Mouse (Mus musculus): ENCODE results near the gene Yipf7. TPM values are rescaled to one million over a fixed set of nuclear protein-coding genes. Genes with fewer than 3 reads are reported as not detected.

Yipf7 gene
- polyA plus RNA-seq, 1 experiment from 2014 or later = 0.22 TPM

DNA sequence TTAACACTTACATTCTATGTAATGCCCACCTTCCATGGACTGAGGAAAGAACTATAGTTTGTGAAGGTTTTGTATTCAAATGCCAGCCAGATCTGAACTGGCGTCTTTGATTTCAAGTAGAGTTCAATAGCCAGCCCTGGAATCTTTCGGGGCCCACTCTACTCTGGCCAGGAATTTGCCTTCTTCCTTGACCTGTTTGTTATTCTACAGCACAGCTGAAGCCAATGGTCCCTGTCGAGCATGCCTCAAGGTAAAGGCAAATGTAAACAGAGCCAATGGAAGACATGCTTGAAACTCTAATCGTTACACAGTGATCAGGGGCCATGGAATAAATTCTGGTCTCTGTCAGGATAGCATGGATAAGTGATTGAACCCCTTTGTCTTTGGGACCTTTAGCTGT lies 30.2 kb downstream of the Yipf7 start:
- Histone ChIP-seq H3K4me3 (ENCODE audit: low read depth, low read length) (no peak overlapping the region), H3K27ac (ENCODE audit: low read length) (no peak overlapping the region), H3K27me3 (ENCODE audit: control insufficient read depth, insufficient read depth, low read depth, low read length) (no peaks in the 10 kb centered on the region), H3K9ac (ENCODE audit: low read depth, low read length) (no peak overlapping the region), H3K36me3 (ENCODE audit: control insufficient read depth, insufficient read depth) (no peaks in the 10 kb centered on the region), H3K4me1 (ENCODE audit: control insufficient read depth, low read depth, low read length) (no peaks in the 10 kb centered on the region), H3K4me2 (ENCODE audit: low read depth, low read length) (no peak overlapping the region), H3K9me3 (replicated peaks; ENCODE audit: control insufficient read depth, low read length) (no peaks in the 10 kb centered on the region)
- ATAC-seq (ENCODE audit: low read depth) = no peak
- 65% methylated on average over 4 of the region's 4 CpGs for WGBS (ENCODE audit: insufficient replicate concordance)

DNA sequence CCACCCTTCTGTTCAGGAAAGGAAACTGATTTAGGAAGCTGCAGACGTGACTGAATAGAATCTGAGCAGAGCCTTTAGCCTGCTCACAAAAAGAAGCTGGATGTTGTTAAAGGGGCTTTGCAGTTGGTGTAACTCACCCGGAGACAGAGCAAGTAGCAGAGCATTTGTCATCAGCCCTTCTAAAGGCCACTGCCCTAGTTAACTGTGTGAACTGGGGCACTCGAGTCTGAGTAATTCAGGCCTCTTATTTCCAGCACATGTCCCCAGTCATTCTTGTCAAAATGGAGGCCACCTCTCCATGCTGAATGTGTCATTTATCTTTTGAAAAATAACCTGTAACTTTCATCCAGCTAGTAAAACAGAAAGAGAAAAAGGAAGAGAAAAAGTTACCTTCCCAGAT lies 30.8 kb downstream of the Yipf7 start:
- H3K4me1 ChIP-seq (ENCODE audit: control insufficient read depth, low read depth, low read length) = no peaks in the 10 kb centered on the region
- WGBS (ENCODE audit: insufficient replicate concordance) = 45% methylated on average over 3 of the region's 3 CpGs
- no peak overlapping the region for H3K4me3 ChIP-seq (ENCODE audit: low read depth, low read length)
- no peak overlapping the region for H3K4me2 ChIP-seq (ENCODE audit: low read depth, low read length)
- no peaks in the 10 kb centered on the region for H3K27me3 ChIP-seq (ENCODE audit: control insufficient read depth, insufficient read depth, low read depth, low read length)
- no peak overlapping the region for H3K27ac ChIP-seq (ENCODE audit: low read length)
- H3K9ac ChIP-seq (ENCODE audit: low read depth, low read length) = no peak overlapping the region
- no peaks in the 10 kb centered on the region for H3K36me3 ChIP-seq (ENCODE audit: control insufficient read depth, insufficient read depth)
- no peak for ATAC-seq (ENCODE audit: low read depth)
- no peaks in the 10 kb centered on the region for H3K9me3 ChIP-seq (replicated peaks; ENCODE audit: control insufficient read depth, low read length)

DNA sequence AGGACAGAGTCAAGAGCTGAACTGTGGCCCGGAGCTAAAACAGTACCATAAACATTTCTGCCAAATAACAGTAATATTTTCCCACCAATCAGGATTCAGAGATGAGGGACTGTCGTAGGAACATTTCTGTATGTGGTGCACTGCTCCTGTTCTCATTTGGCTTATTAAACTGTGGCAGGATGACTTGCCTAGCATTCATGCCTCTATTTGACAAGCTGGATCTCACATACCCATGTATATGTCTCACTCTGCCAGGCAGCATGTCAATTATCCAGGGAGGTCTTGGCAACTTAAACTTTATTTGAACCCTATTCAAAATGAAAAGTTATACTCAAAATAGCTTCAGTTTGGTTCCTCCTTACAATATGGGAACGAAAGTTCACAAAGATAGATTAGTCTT lies 35.4 kb downstream of the Yipf7 start:
- H3K4me1 ChIP-seq (ENCODE audit: control insufficient read depth, low read depth, low read length) = no peaks in the 10 kb centered on the region
- no peaks in the 10 kb centered on the region for H3K9me3 ChIP-seq (replicated peaks; ENCODE audit: control insufficient read depth, low read length)
- H3K27me3 ChIP-seq (ENCODE audit: control insufficient read depth, insufficient read depth, low read depth, low read length) = no peaks in the 10 kb centered on the region
- H3K36me3 ChIP-seq (ENCODE audit: control insufficient read depth, insufficient read depth) = no peaks in the 10 kb centered on the region
- no peak overlapping the region for H3K9ac ChIP-seq (ENCODE audit: low read depth, low read length)
- ATAC-seq (ENCODE audit: low read depth) = no peak
- no peak overlapping the region for H3K27ac ChIP-seq (ENCODE audit: low read length)
- 61% methylated on average over 3 of the region's 3 CpGs for WGBS (ENCODE audit: insufficient replicate concordance)
- H3K4me3 ChIP-seq (ENCODE audit: low read depth, low read length) = no peak overlapping the region
- H3K4me2 ChIP-seq (ENCODE audit: low read depth, low read length) = no peak overlapping the region

DNA sequence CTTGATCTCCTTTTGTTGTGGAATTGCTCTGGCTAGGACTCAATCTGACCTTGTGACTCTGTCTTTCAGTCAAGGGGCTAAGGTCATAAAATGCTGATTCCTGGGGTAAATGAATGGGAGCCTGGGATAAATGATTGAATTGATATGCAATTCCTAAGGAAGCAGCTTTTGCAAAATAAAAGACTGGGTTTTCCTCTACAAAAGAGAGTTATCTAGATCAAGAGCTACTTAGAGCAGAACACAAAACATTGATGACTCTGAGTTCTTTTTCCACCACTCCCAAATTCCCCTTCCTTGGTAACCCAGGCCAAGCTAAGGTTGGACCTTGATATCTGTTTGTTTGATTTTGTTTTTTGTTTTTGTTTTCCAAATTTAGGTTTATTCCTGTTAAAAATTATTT lies 53.4 kb downstream of the Yipf7 start:
- Histone ChIP-seq H3K4me2 (ENCODE audit: low read depth, low read length) (no peak overlapping the region), H3K27ac (ENCODE audit: low read length) (no peak overlapping the region), H3K36me3 (ENCODE audit: control insufficient read depth, insufficient read depth) (no peaks in the 10 kb centered on the region), H3K4me1 (ENCODE audit: control insufficient read depth, low read depth, low read length) (no peaks in the 10 kb centered on the region), H3K9ac (ENCODE audit: low read depth, low read length) (no peak overlapping the region), H3K4me3 (ENCODE audit: low read depth, low read length) (no peak overlapping the region), H3K27me3 (ENCODE audit: control insufficient read depth, insufficient read depth, low read depth, low read length) (no peaks in the 10 kb centered on the region), H3K9me3 (replicated peaks; ENCODE audit: control insufficient read depth, low read length) (no peaks in the 10 kb centered on the region)
- no peak for ATAC-seq (ENCODE audit: low read depth)

DNA sequence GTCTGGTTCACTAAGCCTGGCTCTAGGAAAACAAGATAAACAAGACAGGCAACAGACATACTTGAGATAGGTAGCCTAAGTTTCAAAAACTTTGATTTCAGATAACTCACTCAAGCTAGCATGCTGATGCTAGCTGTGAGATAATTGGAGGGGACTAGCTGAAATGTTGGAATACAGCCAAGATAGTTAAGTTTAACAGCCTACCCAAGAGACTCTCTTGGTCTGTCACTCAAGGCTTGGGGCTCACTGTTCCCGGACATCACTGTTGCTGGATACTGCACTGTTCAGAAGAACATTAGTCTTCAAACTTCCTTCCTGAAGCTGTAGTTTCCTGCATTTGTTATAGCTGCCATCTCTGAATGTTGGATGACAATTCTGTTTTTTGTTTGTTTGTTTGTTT lies 74.9 kb downstream of the Yipf7 start:
- Histone ChIP-seq H3K27ac (ENCODE audit: low read length) (no peak overlapping the region), H3K4me2 (ENCODE audit: low read depth, low read length) (no peak overlapping the region), H3K9ac (ENCODE audit: low read depth, low read length) (no peak overlapping the region), H3K4me1 (ENCODE audit: control insufficient read depth, low read depth, low read length) (no peaks in the 10 kb centered on the region), H3K36me3 (ENCODE audit: control insufficient read depth, insufficient read depth) (no peaks in the 10 kb centered on the region), H3K9me3 (replicated peaks; ENCODE audit: control insufficient read depth, low read length) (no peaks in the 10 kb centered on the region), H3K4me3 (ENCODE audit: low read depth, low read length) (no peak overlapping the region), H3K27me3 (ENCODE audit: control insufficient read depth, insufficient read depth, low read depth, low read length) (no peaks in the 10 kb centered on the region)
- no peak for ATAC-seq (ENCODE audit: low read depth)
- 45% methylated on average over 1 of the region's 1 CpGs for WGBS (ENCODE audit: insufficient replicate concordance)

Other genes with a start within 250 kb of the Yipf7 start
- 0.04 TPM in 1 of 2 replicates, not detected in the other for gene Kctd8, start 201.0 kb downstream of the Yipf7 start, polyA plus RNA-seq (2015; fragmentation: Nextera tagmentation; extraction: Ambion mirVana)
- 9.3 and 10.0 TPM in 2 replicates for gene Guf1, start 14.3 kb upstream of the Yipf7 start, polyA plus RNA-seq (2015; fragmentation: Nextera tagmentation; extraction: Ambion mirVana)
- 5.9 and 6.4 TPM in 2 replicates for gene Gnpda2, start 49.7 kb upstream of the Yipf7 start, polyA plus RNA-seq (2015; fragmentation: Nextera tagmentation; extraction: Ambion mirVana)